Mouse (Mus musculus) cortical plate, adult 2 months (tissue): ENCODE results near the gene Iglon5. TPM values are rescaled to one million over a fixed set of nuclear protein-coding genes. Genes with fewer than 3 reads are reported as not detected.

ENCODE experiments used
- H3K27ac ChIP-seq: fragments of 200-500 bp; 2 replicates; pipeline ENCODE4 v1.5.1; 2012; ENCODE audit warnings: low read length, control low read depth, inconsistent platforms; ENCODE audit not compliant: insufficient read depth
- H3K4me1 ChIP-seq: fragments of 200-500 bp; 2 replicates; pipeline ENCODE4 v1.6.1; 2011; ENCODE audit warnings: low read length; ENCODE audit not compliant: control insufficient read depth, insufficient read depth
- H3K4me3 ChIP-seq: fragments of 200-500 bp; 2 replicates; pipeline ENCODE4 v1.5.1; 2011; ENCODE audit warnings: mild to moderate bottlenecking, low read length, control low read depth; ENCODE audit not compliant: insufficient read depth
- CTCF ChIP-seq: fragments of 200-500 bp; IDR thresholded peaks from 2 replicates; pipeline ENCODE4 v1.5.1; 2011; ENCODE audit warnings: mild to moderate bottlenecking, control low read depth, low read length; ENCODE audit not compliant: insufficient read depth; ENCODE audit errors: extremely low read depth
- POLR2A ChIP-seq: fragments of 200-500 bp; IDR thresholded peaks from 2 replicates; pipeline ENCODE4 v1.6.1; 2011; ENCODE audit warnings: mild to moderate bottlenecking, low read length, control low read depth; ENCODE audit not compliant: insufficient read depth; ENCODE audit errors: extremely low read depth
- polyA plus RNA-seq: library from polyadenylated mRNA; depleted of rRNA; stranded (reverse); fragments of >200 nt; gene quantifications from 2 replicates; pipeline ENCODE4 v1.2.3, GENCODE M21; 2012; rRNA removed

Gene Iglon5
- 42.2 and 46.0 TPM in 2 replicates for polyA plus RNA-seq

DNA sequence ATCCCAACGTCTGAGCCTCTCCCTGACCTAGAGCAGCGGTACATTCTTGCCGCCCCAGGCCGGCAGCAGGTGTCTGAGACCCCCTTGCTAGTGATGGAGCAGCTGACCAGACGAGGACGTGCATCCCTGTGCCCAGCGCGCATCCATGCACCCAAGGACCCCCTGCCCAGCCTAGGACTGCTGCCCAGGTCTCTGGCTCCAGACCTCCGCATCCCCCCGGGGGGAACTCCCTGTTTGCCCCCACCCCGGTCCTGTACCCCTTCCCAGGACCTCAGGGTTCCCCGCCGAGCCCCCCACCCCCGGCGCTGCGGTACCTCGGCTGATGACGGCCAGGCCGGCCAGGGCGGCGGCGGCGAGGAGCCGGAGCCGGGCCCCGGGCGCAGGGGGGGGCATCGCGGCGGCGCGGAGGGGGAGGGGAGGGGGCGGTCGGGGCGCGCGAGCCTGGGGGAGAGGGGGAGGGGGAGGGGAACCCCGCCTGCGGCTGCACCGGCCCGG lies at the start of gene Iglon5:
TSS of gene Iglon5 (minus strand) at position 445 of the 495 bp plus-strand sequence.
- Histone ChIP-seq H3K4me3 (peak within 1 kb of the TSS; percentile 89), H3K4me1 (peaks cover 1% of the 10 kb centered on the region; the same call in 1 of the 2 replicates), H3K27ac (peak within 1 kb of the TSS; percentile 97)
- TF ChIP-seq POLR2A (no peak), CTCF (no peak)

DNA sequence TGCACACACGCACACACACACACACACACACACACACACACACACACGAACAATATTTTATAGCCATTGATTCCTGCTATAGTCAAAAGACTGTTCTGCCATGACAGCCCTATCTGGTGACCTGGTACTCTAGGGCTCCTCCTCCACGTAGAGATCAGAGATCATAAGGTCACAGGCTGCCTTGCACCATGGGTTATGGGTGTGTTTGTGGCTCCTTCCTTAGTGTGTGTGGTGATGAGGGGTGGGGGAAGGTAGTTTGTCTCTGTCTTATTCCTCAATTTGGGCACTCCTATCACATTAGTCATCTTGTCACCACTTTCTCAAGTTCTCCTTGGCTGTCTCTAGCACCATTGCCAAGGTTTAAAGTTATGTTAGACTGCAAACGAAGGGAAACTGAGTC lies 48.6 kb upstream of the Iglon5 start:
- no peak for TF ChIP-seq POLR2A
- TF ChIP-seq CTCF = no peak
- no peak overlapping the region for H3K4me3 ChIP-seq
- no peak overlapping the region for H3K27ac ChIP-seq
- H3K4me1 ChIP-seq = no peaks in the 10 kb centered on the region

DNA sequence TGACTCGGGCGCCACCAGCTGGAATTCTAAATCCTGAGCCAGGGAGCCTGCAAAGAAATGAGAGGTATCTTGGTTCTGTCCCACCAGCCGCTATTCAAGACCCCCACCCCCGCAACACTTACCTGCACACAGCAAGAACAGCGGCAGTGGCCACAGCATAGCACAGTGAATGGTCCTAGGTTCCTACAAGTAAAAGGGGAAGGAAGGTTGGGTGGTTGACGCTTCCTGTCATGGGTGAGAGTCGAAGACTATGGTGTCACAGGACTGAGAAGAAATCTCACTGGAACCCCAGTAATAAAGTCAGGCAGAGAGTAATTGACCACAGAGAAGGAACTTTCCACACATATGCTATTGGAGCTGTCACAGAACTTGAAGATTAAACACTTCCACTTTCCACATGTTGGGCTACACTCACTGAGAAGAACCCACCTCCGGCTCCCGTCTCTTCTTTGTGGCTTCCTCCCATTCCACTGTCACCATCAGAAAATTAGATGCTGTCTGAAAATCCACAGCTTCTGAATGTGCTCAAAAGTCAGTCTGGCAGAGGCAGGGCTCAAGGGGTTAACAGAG lies 43.1 kb upstream of the Iglon5 start:
- H3K4me1 ChIP-seq = no peaks in the 10 kb centered on the region
- H3K27ac ChIP-seq = no peak overlapping the region
- no peak overlapping the region for H3K4me3 ChIP-seq
- no peak for TF ChIP-seq CTCF
- no peak for TF ChIP-seq POLR2A

DNA sequence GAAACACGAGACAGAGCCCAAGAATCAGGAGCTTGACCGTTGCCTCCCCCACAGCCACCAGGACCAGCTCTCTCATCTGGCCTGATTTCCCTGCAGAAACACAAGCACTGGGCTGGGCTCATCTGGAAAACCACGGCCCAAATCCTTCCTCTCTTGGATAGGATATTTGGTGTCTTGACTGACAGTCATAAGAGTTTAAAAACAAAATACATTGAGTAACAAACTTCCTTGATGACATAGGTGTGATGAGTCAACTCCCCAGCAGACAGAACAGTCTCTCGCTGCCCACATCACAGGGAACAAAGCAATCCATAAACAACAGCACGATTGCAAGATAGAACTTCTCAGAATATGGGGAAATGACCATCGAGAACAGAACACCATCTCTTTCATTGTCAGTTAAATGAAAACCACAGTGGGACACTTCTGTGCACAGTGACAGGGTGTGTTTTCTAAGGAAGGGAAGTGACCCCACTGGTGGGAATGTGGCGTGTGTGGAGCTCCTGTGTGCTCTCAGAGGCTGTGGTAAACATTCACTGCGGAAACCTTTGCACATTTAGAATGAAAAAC lies 40.4 kb upstream of the Iglon5 start:
- H3K4me3 ChIP-seq = no peak overlapping the region
- H3K27ac ChIP-seq = no peak overlapping the region
- TF ChIP-seq POLR2A (no peak), CTCF (no peak)
- H3K4me1 ChIP-seq = no peaks in the 10 kb centered on the region

DNA sequence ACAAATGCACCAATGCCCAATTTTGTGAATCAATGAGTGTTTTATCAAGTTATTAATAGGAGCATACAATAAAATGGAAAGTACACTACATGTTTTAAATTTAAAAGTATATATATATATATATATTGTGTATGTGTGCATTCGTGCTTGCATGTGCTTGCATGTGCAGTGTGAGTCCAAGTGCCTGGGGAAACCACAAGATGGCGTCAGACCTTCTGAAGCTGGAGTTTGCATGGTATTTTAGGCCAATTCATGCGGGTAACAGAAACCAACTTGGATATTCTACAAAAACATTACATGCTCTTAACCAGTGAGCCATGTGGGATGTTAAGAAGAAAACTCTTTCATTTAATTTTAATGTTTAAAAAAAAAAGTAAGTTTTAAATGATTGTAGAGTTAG lies 35.4 kb upstream of the Iglon5 start:
- H3K4me1 ChIP-seq = no peaks in the 10 kb centered on the region
- no peak for TF ChIP-seq CTCF
- TF ChIP-seq POLR2A = no peak
- H3K4me3 ChIP-seq = no peak overlapping the region
- H3K27ac ChIP-seq = no peak overlapping the region

DNA sequence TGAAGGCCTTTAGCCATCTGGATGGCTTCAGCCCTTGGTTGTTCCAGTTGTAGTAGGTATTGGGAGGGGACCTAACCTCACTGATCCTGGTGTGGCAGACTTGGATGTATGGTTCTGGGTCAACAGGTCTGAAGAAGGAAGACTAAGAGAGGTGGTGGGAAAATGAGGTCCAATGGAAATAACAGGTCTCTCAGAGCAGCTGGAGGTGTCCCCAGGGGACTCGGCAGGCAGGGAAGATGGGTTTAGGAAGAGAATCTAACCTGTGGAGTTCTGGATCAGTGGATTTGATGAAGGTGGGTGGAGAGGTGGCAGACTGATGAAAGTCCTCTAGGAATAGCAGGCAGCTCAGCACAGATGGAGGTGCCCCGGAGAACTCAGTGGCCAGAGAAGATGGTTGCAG lies 32.9 kb upstream of the Iglon5 start:
- TF ChIP-seq POLR2A (no peak), CTCF (no peak)
- H3K4me1 ChIP-seq = no peaks in the 10 kb centered on the region
- H3K27ac ChIP-seq = no peak overlapping the region
- H3K4me3 ChIP-seq = no peak overlapping the region

DNA sequence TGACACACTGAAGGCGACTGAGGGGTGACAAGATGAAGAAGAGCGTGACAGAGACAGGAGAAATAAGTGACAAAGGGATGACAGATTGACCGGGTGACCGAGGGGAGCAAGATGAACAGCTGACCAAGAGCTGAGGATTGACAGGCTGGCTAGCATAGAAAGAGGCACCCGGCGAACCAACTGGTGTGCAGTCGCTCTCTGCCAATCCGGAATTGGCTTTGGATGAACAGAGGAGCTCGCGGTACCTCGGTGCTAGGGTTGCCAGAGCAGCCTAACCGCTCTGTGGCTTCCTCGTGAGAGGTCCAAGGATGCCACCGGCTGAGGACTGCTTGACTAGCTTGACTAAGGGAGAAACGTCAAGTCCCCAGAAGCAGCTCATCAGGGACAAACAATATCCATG lies 28.5 kb upstream of the Iglon5 start:
- no peak for TF ChIP-seq CTCF
- TF ChIP-seq POLR2A = no peak
- Histone ChIP-seq H3K27ac (no peak overlapping the region), H3K4me1 (no peaks in the 10 kb centered on the region), H3K4me3 (no peak overlapping the region)

DNA sequence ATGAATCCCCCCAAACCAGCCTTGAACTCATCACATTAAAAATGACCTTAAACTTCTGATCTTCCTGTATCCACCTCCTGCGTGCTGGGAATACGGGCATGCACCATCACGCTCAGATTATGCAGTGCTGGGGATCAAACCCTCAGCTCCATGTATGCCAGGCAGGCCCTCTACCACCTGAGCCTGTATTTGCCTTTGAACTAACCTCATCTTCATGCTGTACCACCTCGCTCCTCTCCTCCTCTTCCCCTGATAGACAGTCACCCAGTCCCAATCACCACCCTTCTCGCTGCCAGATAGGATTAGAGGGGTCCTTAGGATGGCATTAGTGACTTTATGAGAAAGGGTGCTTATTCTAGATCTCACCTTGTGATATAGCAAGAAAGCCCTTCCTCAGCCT lies 25.2 kb upstream of the Iglon5 start:
- TF ChIP-seq POLR2A = no peak
- TF ChIP-seq CTCF = no peak

DNA sequence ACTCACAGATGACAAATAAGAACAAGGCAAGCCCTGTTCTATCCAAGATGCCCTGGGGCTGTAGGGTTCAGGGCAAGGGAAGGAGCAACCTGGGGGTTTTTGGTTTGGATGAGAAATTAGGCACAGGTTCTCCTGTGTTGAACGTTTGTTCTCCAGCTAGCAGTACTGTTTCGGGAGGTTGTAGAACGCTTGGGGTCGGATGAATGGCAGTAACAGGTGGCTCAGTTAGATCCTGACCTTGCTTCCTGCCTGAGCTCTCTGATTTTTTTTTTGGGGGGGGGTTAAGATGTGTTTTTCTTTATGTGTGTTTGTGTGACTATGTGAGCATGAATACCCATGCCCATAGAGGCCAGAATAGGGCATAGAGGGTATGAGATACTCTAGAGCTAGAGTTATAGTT lies 22.6 kb upstream of the Iglon5 start:
- TF ChIP-seq POLR2A (no peak), CTCF (no peak)
- Histone ChIP-seq H3K27ac (no peak overlapping the region), H3K4me3 (no peak overlapping the region), H3K4me1 (no peaks in the 10 kb centered on the region)

More for the DNA sequence above, 25.2 kb upstream of the Iglon5 start:
- Histone ChIP-seq H3K4me3 (no peak overlapping the region), H3K4me1 (no peaks in the 10 kb centered on the region), H3K27ac (no peak overlapping the region)
